Mouse (Mus musculus) kidney, adult 9 months (tissue): ENCODE measurements around the gene Bsg.
A peak's percentile ranks its signal among the peaks of the same experiment; 100 is the strongest.

Experiments
- DNase-seq: peaks from one replicate; pipeline ENCODE4 v3.0.0; 2022

Bsg gene

GRCm38 (mm10) chr10:79704065-79704969 lies at the start of gene Bsg:
TSS of gene Bsg (plus strand) at chr10:79704491.
- peak; percentile 99 for DNase-seq

GRCm38 (mm10) chr10:79654946-79655395 lies 49.3 kb upstream of the Bsg start:
- no peak for DNase-seq

DNA sequence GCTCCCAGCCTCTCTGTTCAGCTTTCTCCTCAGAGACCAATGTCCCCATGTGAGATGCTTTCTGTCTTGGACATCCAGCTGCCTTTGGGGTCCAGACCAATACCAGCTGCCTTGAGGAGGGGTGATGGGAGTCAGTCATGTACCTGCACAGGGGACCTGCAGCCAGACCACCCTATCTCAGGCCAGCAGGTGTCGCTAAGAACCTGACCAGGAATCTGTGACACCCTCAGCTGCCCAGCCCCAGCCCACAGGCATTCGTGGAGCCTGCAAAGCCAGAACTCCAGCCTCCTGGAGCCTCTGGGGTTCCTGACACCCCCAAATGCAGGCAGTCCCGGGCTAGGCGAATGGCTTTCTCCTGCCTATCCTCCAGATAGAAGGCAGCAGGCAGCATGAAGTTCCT lies 45.5 kb upstream of the Bsg start:
- DNase-seq = no peak

DNA sequence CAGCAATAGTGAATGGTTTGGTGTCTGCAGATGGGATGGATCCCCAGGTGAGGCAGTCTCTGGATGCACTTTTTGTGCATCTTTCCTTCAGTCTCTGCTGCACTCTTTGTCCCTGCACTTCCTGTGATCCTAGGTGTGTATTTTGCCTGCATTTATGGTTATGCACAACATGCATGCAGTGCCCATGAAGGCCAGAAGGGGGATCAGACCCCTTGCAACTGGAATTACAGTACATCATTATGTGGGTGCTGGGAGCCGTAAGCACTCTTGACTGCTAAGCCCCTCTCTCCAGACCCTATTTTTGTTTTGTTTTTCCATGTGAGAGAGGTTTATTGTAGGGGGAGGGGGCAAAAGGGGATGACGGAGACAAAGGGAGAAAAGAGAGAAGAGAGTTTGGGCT lies 44.0 kb upstream of the Bsg start:
- DNase-seq = no peak

DNA sequence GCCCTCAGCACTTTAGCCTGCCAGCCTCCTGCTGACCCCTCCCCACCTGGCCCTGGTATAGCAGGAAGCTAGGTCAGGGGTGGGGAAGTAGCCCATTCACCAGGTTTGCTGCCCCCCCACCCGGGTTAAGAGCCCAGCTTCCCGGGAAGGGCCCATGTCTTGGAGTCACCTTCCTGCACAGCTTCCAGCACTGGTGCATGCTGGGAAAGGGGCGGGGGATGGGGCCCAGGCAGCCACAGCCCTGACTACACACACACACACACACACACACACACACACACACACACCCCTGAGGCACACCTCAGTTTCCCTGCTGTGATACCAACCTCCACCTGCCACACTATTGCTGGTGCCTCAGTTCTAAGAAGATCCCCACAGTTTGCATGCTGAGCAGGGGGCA lies 42.4 kb upstream of the Bsg start:
- DNase-seq = no peak

- peak; percentile 75 for DNase-seq
Observed at GRCm38 (mm10) chr10:79664131-79664665, 40.1 kb upstream of the Bsg start, which contains the start of gene Madcam1. TSS of gene Madcam1 (plus strand) at chr10:79664559.

GRCm38 (mm10) chr10:79665051-79665450 lies 39.2 kb upstream of the Bsg start:
- no peak for DNase-seq

DNA sequence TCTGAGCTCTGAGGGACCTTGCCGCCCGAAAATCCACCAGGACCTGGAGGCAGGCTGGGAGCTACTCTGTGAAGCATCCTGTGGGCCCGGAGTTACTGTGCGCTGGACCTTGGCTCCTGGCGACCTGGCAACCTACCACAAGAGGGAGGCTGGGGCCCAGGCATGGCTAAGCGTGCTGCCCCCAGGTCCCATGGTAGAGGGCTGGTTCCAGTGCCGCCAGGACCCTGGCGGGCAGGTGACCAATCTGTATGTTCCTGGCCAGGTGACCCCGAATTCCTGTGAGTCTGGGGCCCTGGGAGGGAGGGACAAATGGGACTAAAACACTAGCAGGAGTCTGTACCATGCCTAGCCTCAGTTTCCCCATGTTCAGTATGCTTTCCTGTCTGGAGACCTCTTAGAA lies 37.8 kb upstream of the Bsg start:
- no peak for DNase-seq

GRCm38 (mm10) chr10:79668076-79668475 lies 36.2 kb upstream of the Bsg start:
- DNase-seq = no peak

DNA sequence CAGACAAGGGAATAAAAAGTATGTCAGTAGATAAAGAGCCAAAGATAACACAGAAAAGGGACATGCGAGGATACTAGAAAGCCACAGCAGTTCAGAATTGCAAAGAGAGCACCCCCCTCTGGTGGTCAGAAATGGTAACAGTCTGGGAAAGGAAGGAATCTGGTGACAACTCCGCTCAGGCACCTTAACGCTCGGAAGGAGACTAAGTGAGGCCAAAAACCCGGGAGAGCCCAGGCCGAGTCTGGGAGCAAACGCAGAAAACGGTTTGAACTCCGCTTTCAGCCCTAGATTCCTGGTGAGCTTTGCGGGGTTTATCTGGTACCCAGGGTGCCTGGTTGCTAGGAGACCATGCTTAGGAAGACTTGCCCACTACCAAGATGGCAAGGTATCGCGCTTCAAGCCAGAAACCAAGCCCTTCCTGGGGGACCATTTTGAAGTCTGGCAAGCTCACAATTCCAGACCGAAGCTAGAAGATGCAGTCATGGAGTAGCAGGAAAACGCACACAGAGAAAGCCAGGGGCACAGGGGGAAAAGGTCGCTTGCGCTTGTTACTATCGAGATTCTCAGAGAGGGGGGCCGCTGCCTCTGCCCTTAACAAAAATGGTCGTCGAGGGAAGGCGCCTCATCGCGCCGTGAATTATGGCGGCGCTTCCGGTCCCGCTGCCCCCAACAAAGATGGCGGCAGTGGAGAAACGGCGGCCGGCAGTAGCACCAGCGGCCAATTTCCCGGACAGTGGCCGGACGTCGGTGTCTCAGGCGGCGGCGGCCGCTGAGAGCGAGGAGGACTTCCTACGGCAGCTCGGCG lies 35.3 kb upstream of the Bsg start, which contains the start of gene Tpgs1:
Gene Tpgs1 (plus strand): TSS at position 599 of the 805 bp plus-strand sequence.
- peak; percentile 95 for DNase-seq

DNA sequence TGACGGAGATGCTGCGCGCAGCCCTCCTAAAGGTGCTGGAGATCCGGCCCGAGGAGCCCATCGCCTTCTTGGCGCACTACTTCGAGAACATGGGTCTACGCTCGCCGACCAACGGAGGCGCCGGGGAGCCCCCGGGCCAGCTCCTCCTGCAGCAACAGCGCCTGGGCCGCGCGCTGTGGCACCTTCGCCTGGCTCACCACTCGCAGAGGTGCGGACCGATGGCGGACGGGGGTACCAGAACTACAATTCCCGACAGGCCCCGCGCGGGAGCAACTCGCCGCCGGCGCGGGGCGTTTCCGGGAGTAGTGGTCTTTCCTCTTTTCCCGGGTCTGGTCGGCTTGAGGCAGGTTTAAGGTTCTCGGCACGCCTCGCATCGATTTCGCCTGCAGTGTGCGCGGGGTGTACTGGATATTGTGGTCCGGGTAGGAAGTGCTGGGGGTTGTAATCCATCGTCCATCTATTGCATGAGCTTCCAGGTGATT lies 34.7 kb upstream of the Bsg start:
- peak; percentile 71 for DNase-seq

- DNase-seq = no peak
Observed at GRCm38 (mm10) chr10:79670071-79670888, 34.0 kb upstream of the Bsg start.

GRCm38 (mm10) chr10:79671396-79672087 lies 32.7 kb upstream of the Bsg start:
- no peak for DNase-seq

- no peak for DNase-seq
Observed at GRCm38 (mm10) chr10:79672088-79672455, 32.2 kb upstream of the Bsg start.

- no peak for DNase-seq
Observed at GRCm38 (mm10) chr10:79673054-79673453, 31.2 kb upstream of the Bsg start.

DNA sequence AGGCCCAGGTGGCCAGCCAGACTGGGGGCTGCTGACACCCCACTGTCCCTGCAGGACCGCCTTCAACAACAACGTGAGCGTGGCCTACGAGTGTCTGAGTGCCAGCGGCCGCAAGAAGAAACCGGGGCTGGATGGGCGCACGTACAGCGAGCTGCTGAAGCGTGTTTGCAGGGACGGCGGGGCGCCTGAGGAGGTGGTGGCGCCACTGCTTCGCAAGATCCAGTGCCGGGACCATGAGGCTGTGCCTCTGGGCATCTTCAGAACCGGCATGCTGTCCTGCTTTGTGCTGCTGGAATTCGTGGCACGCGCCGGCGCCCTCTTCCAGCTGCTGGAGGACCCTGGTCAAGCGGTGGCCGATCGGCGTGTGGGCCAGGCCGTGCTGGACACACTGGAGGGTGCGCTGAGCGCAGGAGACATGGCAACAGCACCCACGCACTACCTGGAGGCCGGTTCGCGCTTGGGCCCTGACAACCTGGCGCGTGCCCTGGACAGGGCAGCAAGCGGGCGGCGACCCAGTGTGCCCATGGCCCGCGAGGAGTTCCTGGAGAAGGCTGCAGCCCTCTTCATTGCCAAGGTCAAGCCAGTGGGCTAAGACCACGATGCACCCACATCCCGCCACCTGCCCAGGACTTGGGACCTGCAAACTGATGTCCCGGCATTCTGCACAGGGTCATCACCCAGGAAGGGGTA lies 28.8 kb upstream of the Bsg start:
- no peak for DNase-seq

DNA sequence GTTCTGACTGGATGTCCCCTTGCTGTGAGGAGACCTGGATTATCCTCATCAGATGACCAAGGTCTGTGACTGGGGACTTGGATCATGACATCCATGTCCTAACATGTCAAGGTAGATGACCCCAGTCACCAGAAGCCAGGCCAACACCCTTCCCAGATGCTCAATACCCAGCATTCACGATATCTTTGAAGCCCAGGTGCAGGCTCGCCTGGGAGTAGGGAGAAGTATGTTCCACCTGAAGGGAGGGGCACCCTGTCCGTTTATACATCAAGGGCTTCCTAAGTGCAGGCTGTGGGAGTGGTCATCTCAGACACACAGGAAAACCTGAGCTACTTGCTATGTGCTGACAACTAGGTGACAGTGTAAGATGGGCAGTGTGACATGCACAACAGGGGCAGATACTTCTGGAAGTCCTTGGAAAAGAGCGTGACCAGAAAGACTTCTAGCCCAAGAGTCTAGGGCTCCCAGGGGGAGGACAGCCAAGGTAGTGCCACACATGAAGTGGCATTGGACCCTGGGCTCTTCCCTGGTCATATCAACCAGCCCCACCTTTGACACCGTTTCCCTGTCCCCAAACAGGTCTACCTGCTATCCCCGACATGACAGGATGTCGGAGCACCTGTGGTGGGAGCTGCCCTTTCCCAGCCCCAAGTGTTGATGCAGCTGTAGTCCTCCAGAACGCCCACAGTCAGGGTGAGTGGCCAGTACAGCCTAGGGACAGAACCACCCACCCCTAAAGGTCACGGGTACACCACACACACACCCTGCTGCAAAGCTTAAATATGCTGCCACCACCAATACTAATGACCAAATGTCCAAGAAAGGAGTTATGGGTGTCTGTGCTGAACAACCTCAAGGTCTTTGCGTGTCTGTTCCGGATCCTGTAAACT lies 23.4 kb upstream of the Bsg start:
- DNase-seq = no peak

- DNase-seq = peak; percentile 100
Observed at GRCm38 (mm10) chr10:79681591-79682245, 22.6 kb upstream of the Bsg start, which contains the start of gene Cdc34. TSS of gene Cdc34 (plus strand) at chr10:79682195.

DNA sequence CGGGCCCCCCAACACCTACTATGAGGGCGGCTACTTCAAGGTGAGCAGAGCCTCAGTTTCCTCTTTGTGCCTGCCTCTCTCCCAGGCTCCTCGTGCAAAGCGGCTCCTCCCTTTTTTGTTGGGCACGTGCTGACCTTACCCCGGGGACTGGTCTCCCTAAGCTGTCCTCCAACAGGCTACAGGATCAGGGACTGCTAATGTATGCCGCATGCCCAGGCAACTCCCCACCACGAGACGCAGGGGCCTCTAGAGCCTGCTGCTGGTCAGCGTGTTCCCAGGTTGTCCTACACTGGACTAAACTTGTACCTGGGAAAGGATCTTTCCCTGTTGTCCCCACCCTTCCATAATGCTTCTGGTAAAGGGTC lies 21.8 kb upstream of the Bsg start:
- peak; percentile 46 for DNase-seq
